Mouse (Mus musculus): Measurements from ENCODE around the gene Pex19.

DNA sequence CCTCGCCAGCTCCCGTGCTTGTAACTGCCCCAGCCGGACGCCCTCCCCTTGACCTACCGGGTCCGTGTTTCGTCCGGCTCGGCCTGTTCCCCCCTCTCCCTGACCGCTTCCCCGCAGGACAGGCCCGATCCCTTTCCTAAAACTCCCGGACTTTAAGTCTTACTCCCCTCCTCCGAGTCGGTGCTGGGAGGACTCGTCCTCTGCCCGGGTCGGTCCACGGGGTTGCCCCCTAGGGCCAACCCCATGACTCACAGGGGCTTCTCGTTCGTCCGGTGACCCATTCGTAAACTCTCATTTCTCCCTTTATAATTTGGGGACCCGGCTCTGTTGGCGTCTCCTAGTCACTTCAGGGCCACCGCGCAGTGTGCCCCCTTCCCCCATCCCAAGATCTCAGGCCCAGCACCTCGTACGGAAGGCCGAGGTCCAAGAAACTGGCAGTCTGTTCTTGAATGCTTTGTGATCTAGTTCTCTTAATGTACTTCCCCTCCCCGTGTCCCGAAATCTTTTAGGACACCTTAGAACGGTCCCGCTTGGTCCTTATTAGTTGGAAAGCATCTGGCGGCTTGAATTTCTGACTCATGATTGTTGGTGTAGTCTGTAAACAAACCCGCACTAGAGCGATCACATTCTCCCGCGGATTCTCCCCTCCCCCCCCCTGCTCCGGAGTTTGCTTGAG is 21.9 kb downstream of the Pex19 start:
- TF ChIP-seq TBP (IDR thresholded peaks at IDR 0.05; ENCODE audit: low read depth, low read length) (no peak), MYC (IDR thresholded peaks at IDR 0.05; ENCODE audit: low read depth, low read length) (no peak), RAD21 (IDR thresholded peaks at IDR 0.05; ENCODE audit: low read depth, low read length) (no peak), POLR2A (IDR thresholded peaks at IDR 0.05; ENCODE audit: control insufficient read depth in 1 of 2, insufficient read depth in 1 of 2, low read depth in 1 of 2, low read length in 2 of 2, poor library complexity in 1 of 2) (no peak; a peak in 1 of 4 replicates)

Data from MEL (cell line).